Mouse (Mus musculus) lung, embryonic 15.5 days (tissue): ENCODE measurements around the gene Soat1. TPM values are rescaled to one million over a fixed set of nuclear protein-coding genes. Genes with fewer than 3 reads are reported as not detected.

ENCODE experiments used
- polyA plus RNA-seq: library from polyadenylated mRNA; unstranded; fragments of >200 nt; fragmentation: Nextera tagmentation; extraction: Ambion mirVana; gene quantifications from 2 replicates; pipeline ENCODE4 v1.2.1, GENCODE M21; 2015

Soat1 gene
- polyA plus RNA-seq, 1 experiment from 2014 or later, result 37.0 TPM

Other genes with a start within 250 kb of the Soat1 start
- gene Tdrd5, start 170.7 kb downstream of the Soat1 start, polyA plus RNA-seq, result 0.96 TPM in 2 replicates
- 0.16 TPM in 1 of 2 replicates, not detected in the other for gene Nphs2, start 163.6 kb downstream of the Soat1 start, polyA plus RNA-seq
- gene Gm2000, start 108.3 kb downstream of the Soat1 start, polyA plus RNA-seq, result 783 and 826 TPM in 2 replicates
- 0.10 and 0.42 TPM in 2 replicates for gene Axdnd1, start 53.2 kb downstream of the Soat1 start, polyA plus RNA-seq
- gene Gm10031, start 49.7 kb upstream of the Soat1 start, polyA plus RNA-seq, result 0.25 and 0.27 TPM in 2 replicates
- gene Abl2, start 84.5 kb upstream of the Soat1 start, polyA plus RNA-seq, result 3.2 and 3.9 TPM in 2 replicates
- gene Tor3a, start 200.0 kb upstream of the Soat1 start, polyA plus RNA-seq, result 12.1 and 12.3 TPM in 2 replicates
- 24.5 and 24.7 TPM in 2 replicates for gene Fam20b, start 244.8 kb upstream of the Soat1 start, polyA plus RNA-seq